Mouse (Mus musculus) 416B (cell line): Measurements from ENCODE around the gene B2m.

Experiments
- DNase-seq: peaks from one replicate; pipeline ENCODE4 v3.0.0; 2011; ENCODE audit warnings: low read depth

The B2m gene

DNA sequence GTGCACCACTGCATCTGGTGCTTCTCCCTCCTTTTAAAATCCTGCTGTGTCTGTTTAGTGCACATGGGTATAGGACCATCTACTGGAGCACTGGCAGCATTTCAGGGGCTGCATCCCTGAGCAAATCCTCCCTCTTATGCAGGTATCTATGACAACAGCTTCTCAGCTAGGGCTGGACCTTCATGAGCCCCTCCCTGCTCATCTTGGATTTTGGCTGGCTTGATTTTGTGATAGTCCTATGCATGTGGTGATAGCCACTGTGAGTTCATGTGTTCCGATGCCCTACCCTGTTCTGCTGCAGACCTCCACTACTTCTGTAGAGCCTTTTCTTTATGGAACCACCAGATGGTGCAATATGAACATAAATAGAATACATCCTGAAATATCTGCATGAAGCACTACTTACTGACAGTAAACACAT, 47.0 kb downstream of the B2m start:
- DNase-seq, result peak; percentile 81

DNA sequence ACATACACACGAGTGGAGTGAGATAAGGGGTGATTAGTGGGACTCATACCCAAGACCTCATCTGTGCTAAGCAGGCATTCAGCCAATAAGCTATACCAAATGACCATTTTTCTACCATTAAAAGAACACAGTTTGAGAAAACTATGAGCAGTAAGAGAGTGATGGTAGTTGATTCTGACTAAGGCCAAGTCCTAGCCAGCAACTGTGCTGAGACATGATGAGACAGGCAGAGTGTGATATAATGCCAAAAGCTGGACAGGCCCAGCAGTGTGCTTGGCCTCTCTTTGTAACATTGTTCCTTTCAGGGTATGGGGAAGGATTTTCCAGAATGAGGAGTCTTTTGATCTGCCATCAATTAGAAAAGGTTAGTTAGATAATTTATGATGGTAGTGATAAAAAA, 54.0 kb downstream of the B2m start:
- no peak for DNase-seq
